Mouse (Mus musculus): ENCODE results near the gene Msantd4. TPM values are rescaled to one million over a fixed set of nuclear protein-coding genes. Genes with fewer than 3 reads are reported as not detected.

Gene Msantd4
- polyA plus RNA-seq (2012; rRNA removed; ENCODE audit: low replicate concordance): 1.1 and 4.8 TPM in 2 replicates

GRCm38 (mm10) chr9:4375828-4376639, at the start of gene Msantd4:
Msantd4 (plus strand) TSS chr9:4376562.

Other genes starting within 250 kb of the Msantd4 start
- gene Aasdhppt, start 67.1 kb upstream of the Msantd4 start, polyA plus RNA-seq (2012; rRNA removed; ENCODE audit: low replicate concordance): 1.6 and 2.1 TPM in 2 replicates
- 0.30 and 0.69 TPM in 2 replicates for gene Kbtbd3, start 66.7 kb upstream of the Msantd4 start, polyA plus RNA-seq (2012; rRNA removed; ENCODE audit: low replicate concordance)

All from mammary gland, adult 2 months (tissue).